Mouse (Mus musculus) heart, embryonic 16.5 days (tissue): Measurements from ENCODE around the gene Trim61. TPM values are rescaled to one million over a fixed set of nuclear protein-coding genes. Genes with fewer than 3 reads are reported as not detected.
"Not testable (repeated sequence)": the region's sequence is repeated elsewhere in the genome, so short reads cannot be mapped to it uniquely, and the experiment has no call there.

Experiments
- ATAC-seq: fragments of 200-750 bp; cut with Nextera tagmentation; replicated peaks from 2 replicates; pipeline ENCODE4 v1.8.0; 2017; ENCODE audit warnings: moderate number of reproducible peaks; ENCODE audit not compliant: insufficient read depth, low FRiP score; ENCODE audit errors: extremely low read depth
- H3K27ac ChIP-seq: fragments of 300-500 bp; sonication (generic); 2 replicates; pipeline ENCODE4 v1.5.1; 2014; ENCODE audit warnings: mild to moderate bottlenecking, low read length, control low read depth, moderate library complexity
- H3K27me3 ChIP-seq: fragments of 300-500 bp; sonication (generic); 2 replicates; pipeline ENCODE4 v1.6.1; 2014; ENCODE audit warnings: low read length, mixed read lengths; ENCODE audit not compliant: control insufficient read depth, insufficient read depth
- H3K36me3 ChIP-seq: fragments of 300-500 bp; sonication (generic); 2 replicates; pipeline ENCODE4 v1.6.1; 2014; ENCODE audit not compliant: control insufficient read depth, insufficient read depth
- H3K4me1 ChIP-seq: fragments of 300-500 bp; sonication (generic); 2 replicates; pipeline ENCODE4 v1.6.1; 2014; ENCODE audit warnings: low read length, mixed read lengths; ENCODE audit not compliant: control insufficient read depth, insufficient read depth
- H3K4me2 ChIP-seq: fragments of 300-500 bp; sonication (generic); 2 replicates; pipeline ENCODE4 v1.6.1; 2014; ENCODE audit warnings: low read depth, mild to moderate bottlenecking, control low read depth, low read length
- H3K4me3 ChIP-seq: fragments of 300-500 bp; sonication (generic); 2 replicates; pipeline ENCODE4 v1.5.1; 2014; ENCODE audit warnings: mild to moderate bottlenecking, control low read depth, low read length
- H3K9ac ChIP-seq: fragments of 300-500 bp; sonication (generic); 2 replicates; pipeline ENCODE4 v1.6.1; 2014; ENCODE audit warnings: low read length, control low read depth
- H3K9me3 ChIP-seq: fragments of 300-500 bp; sonication (generic); replicated peaks from 2 replicates; pipeline ENCODE4 v1.6.1; 2016; ENCODE audit warnings: low read length; ENCODE audit not compliant: control insufficient read depth
- WGBS: fragments of 180-500 bp; shearing (Covaris S2); extraction: QIAGEN DNeasy Blood & Tissue Kit; methylation state at CpG from one replicate; pipeline ENCODE4 v1.1.7; 2014; 5-methylcytosine and 5-hydroxymethylcytosine counted together
- polyA plus RNA-seq: library from polyadenylated mRNA; unstranded; fragments of >200 nt; fragmentation: Nextera tagmentation; extraction: Ambion mirVana; gene quantifications from 2 replicates; pipeline ENCODE4 v1.2.1, GENCODE M21; 2015

Gene Trim61
- polyA plus RNA-seq, 1 experiment from 2014 or later, result 0.16 TPM

DNA sequence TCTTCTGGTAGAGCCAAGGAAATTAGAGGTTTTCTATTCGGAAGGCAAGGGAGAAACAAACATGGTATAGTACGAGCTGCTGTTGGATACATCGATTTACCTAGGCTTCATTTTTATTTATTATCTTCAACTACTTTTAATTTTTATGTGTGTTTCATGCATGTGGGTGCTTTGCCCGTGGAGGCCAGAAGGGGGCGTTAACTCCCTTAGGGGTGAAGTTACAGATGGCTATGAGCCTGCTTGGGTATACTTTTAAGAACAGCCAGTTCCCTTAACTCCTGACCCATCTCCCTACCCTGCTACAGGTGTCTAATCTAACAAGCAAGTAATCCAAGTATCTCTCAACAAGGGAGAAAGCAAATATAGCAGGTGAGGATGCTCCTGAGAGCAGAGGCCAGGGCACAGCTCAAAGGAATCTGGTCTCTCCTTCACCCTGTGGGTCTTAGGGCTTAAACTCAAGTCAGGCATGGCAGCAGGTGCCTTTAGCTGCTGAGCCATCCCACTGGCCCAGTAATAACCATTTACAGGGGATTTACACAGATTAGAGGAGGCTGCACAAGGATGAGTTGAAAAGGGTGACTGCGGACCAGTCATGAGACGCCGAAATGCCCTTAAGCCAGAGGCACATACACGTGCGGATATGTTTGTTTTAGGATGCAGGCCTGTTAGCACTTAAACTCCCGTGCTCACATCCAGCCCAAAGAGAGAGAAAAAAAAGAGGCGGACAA, 10.8 kb upstream of the Trim61 start:
- Histone ChIP-seq H3K4me3 (no peak overlapping the region), H3K36me3 (no peaks in the 10 kb centered on the region), H3K9me3 (no peaks in the 10 kb centered on the region), H3K27me3 (no peaks in the 10 kb centered on the region), H3K9ac (no peak overlapping the region), H3K27ac (no peak overlapping the region), H3K4me1 (no peaks in the 10 kb centered on the region), H3K4me2 (no peak overlapping the region)
- no peak for ATAC-seq
- WGBS, result 83% methylated on average over 12 of the region's 12 CpGs

DNA sequence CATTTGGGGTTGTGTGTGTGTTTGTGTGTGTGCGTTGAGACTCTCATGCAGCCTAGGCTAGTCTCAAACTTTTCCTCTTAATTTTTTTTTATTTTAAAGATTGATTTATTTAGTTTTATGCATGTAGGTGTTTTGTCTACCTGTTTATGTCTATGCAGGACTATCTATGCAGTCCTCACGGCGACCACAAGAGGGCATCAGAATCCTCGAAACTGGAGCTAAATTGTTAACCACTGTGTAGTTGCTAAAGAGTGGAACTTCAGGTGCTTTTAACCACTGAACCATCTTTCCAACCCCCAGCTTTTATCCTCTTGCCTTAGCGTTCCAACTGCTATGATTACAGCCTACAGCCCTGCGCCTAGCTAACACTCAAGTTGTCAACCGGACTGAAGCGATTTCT, 4.2 kb upstream of the Trim61 start:
- Histone ChIP-seq H3K4me1 (no peaks in the 10 kb centered on the region), H3K4me3 (no peak overlapping the region), H3K9me3 (no peaks in the 10 kb centered on the region), H3K27ac (no peak overlapping the region), H3K9ac (no peak overlapping the region), H3K4me2 (no peak overlapping the region), H3K27me3 (no peaks in the 10 kb centered on the region), H3K36me3 (no peaks in the 10 kb centered on the region)
- no peak for ATAC-seq
- WGBS, result 45% methylated on average over 8 of the region's 8 CpGs

DNA sequence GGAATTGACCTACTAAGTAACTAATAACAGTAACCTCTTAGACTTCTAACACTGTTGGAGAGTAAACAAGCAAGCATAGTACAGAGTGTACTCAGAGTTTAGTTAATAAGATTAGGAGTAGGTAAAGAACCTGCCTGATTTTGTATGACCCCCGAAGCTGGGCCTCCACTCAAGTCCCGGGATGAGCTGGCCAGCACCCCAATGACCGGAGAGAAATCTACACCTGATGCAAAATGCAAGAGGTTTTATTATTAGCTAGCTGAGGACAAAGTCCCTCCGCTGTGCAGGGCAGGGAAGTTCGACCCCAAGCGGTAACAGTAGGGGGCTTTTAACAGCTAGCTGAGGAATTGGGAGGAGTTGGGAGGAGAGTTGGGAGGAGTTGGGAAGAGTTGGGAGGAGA, 10.7 kb downstream of the Trim61 start:
- 80% methylated on average over 6 of the region's 6 CpGs for WGBS

DNA sequence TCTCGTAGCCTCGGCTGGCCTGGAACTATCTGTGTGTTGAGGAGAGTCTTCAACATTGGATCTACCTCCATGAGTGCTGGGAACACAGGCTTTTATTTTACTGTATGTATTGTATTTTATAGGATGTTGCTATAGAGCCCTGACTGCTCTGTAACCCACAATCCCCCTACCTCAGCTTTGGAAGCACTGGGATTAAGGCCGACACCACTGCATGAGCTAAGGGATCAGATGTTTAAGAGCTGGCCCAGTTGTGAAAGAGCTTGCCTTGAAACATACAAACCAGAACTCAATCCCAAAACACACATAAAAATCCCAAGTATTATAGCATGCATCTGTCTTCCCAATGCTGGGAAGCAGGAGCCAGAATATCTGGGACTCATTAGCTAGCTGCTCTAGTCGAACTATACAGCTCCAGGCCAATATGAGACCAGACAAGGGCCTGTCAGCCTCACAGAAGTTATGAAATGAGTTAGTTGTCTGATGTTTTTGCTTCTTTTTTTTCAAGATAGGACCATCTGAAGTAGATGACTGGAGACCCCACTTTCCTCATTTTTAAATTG, 19.4 kb downstream of the Trim61 start:
- H3K9ac ChIP-seq, result no peak overlapping the region
- no peaks in the 10 kb centered on the region for H3K36me3 ChIP-seq
- H3K4me3 ChIP-seq, result no peak overlapping the region
- no peaks in the 10 kb centered on the region for H3K27me3 ChIP-seq
- no peak for ATAC-seq
- no peak overlapping the region for H3K4me2 ChIP-seq
- 77% methylated on average over 4 of the region's 4 CpGs for WGBS
- H3K27ac ChIP-seq, result no peak overlapping the region
- H3K9me3 ChIP-seq, result no peaks in the 10 kb centered on the region
- H3K4me1 ChIP-seq, result no peaks in the 10 kb centered on the region

More for the DNA sequence above, 10.7 kb downstream of the Trim61 start:
- H3K4me3 ChIP-seq, H3K9me3 ChIP-seq, H3K27ac ChIP-seq, H3K9ac ChIP-seq, H3K36me3 ChIP-seq, H3K4me2 ChIP-seq, H3K27me3 ChIP-seq, ATAC-seq, H3K4me1 ChIP-seq: not testable (repeated sequence)

GRCm38 (mm10) chr8:64987731-64988130, 30.6 kb downstream of the Trim61 start, which contains the start of gene Trim75:
Trim75 (minus strand) TSS chr8:64987831.
- Histone ChIP-seq H3K4me3 (no peak within 1 kb of the TSS), H3K4me1 (no peaks in the 10 kb centered on the region)
- no peak for ATAC-seq

DNA sequence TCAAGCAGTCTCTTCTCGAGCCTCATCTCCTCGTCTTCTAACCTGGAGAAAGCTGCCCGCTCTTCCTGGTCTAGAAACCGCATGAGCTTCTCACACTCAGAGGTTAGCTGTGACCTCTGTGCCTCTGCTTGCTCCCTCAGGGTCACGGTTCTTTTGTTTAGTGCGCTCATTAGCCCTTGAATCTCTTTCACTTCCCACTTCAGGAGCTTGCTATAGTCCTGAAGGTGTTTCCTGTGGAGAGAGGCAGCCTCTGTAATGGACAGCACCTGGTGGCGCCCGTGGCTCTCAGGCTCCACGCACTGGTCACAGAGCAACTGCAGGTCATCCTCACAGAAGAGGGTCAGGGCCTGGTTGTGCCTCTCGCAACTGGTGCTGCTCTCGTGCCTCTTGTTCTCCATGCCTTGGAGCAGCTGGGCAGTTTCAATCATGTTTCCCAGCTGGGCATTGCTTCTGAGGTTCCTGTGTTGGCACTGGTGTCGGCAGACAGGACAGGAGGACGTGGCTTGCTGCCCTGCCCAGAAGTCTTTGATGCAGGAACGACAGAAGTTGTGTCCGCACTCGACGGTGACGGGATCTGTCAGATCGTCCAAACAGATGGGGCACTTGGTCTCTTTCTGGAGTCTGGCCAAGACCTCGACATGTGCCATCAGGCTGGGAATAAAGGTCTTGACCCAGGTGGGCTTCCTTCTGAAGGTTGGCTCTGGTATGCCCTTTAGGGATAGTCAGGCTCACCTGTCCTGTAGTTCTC, 35.0 kb downstream of the Trim61 start:
- Histone ChIP-seq H3K4me1 (no peaks in the 10 kb centered on the region), H3K4me2 (no peak overlapping the region), H3K36me3 (no peaks in the 10 kb centered on the region), H3K27ac (no peak overlapping the region), H3K9me3 (no peaks in the 10 kb centered on the region), H3K9ac (no peak overlapping the region), H3K27me3 (no peaks in the 10 kb centered on the region), H3K4me3 (no peak overlapping the region)
- WGBS, result 62% methylated on average over 20 of the region's 20 CpGs
- ATAC-seq, result no peak

More at GRCm38 (mm10) chr8:64987731-64988130, 30.6 kb downstream of the Trim61 start, which contains the start of gene Trim75:
- Histone ChIP-seq H3K9ac (no peak within 1 kb of the TSS), H3K27me3 (no peaks in the 10 kb centered on the region), H3K4me2 (no peak within 1 kb of the TSS), H3K36me3 (no peaks in the 10 kb centered on the region), H3K9me3 (no peaks in the 10 kb centered on the region), H3K27ac (no peak within 1 kb of the TSS)
- 78% methylated on average over 4 of the region's 4 CpGs for WGBS

Other genes with a start within 250 kb of the Trim61 start
- gene Klhl2, start 168.5 kb downstream of the Trim61 start, polyA plus RNA-seq, result 3.6 and 7.5 TPM in 2 replicates
- gene Tmem192, start 71.3 kb downstream of the Trim61 start, polyA plus RNA-seq, result 29.4 and 31.6 TPM in 2 replicates
- gene Trim75, start 30.7 kb downstream of the Trim61 start, polyA plus RNA-seq, result not detected in 2 replicates
- gene Trim60, start 61 bp upstream of the Trim61 start, polyA plus RNA-seq, result not detected in 2 replicates
- 2.9 and 4.3 TPM in 2 replicates for gene Apela, start 18.8 kb upstream of the Trim61 start, polyA plus RNA-seq
- not detected in 2 replicates for gene Gm10663, start 56.5 kb upstream of the Trim61 start, polyA plus RNA-seq
- gene BC030870, start 111.0 kb upstream of the Trim61 start, polyA plus RNA-seq, result 0.19 and 0.24 TPM in 2 replicates